In the genomic region with DNA sequence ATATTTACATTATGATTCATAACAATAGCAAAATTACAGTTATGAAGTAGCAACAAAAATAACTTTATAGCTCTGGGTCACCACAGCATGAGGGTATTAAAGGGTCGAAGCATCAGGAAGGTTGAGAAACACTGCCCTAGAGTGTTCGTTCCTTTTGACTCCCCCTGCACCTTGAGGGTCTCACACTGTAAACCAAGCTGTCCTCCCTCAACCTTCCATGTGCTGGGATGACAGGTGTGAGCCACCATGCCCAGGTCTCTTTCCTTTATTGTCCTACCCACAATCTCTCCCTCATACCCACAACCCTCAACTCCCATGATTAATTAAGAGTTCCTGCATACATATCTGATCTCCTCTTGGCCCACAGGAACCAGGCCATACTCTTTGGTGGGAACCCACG, we compare ENCODE assay signal across 15 mouse cellular contexts.
"Had no signal": no experiment of that assay in that cellular context is flagged by ENCODE, and none has a peak within 500 bp of the region (broad histone marks: within the 10 kb centered on the region; RNA-seq: fewer than 3 reads in every experiment).

No protein-coding gene starts in this region.

- H3K4me1 ChIP-seq: stomach, embryonic 15.5 days had no signal

- H3K9ac ChIP-seq: neural tube, embryonic 15.5 days; stomach, embryonic 15.5 days had no signal

- H3K27ac ChIP-seq: neural tube, embryonic 15.5 days; stomach, embryonic 15.5 days; stomach, postnatal 0 days had no signal

- H3K4me3 ChIP-seq: neural tube, embryonic 15.5 days; stomach, embryonic 15.5 days had no signal

- H3K27me3 ChIP-seq: neural tube, embryonic 15.5 days; stomach, embryonic 15.5 days had no signal

- H3K9me3 ChIP-seq: neural tube, embryonic 15.5 days; stomach, embryonic 15.5 days had no signal

- H3K36me3 ChIP-seq: stomach, embryonic 15.5 days had no signal

- DNase-seq: retina, postnatal 1 day; right cerebral cortex, adult 18-20 months; right cerebral cortex, postnatal 14 days; right cerebral cortex, postnatal 25 days; right cerebral cortex, postnatal 4 days; spleen, adult 18-20 months; thymus, adult 18-20 months; thymus, adult 2 months; thymus, postnatal 14 days; thymus, postnatal 25 days; thymus, postnatal 36 days; thymus, postnatal 4 days had no signal

- H3K4me2 ChIP-seq: neural tube, embryonic 15.5 days; stomach, embryonic 15.5 days had no signal
